Mouse (Mus musculus): ENCODE results near the gene Olfr596. TPM values are rescaled to one million over a fixed set of nuclear protein-coding genes. Genes with fewer than 3 reads are reported as not detected.
"Not testable (repeated sequence)": the region's sequence is repeated elsewhere in the genome, so short reads cannot be mapped to it uniquely, and the experiment has no call there.

Olfr596 gene
- not detected in 2 replicates for polyA plus RNA-seq (2014; fragmentation: Nextera tagmentation; extraction: Ambion mirVana)

DNA sequence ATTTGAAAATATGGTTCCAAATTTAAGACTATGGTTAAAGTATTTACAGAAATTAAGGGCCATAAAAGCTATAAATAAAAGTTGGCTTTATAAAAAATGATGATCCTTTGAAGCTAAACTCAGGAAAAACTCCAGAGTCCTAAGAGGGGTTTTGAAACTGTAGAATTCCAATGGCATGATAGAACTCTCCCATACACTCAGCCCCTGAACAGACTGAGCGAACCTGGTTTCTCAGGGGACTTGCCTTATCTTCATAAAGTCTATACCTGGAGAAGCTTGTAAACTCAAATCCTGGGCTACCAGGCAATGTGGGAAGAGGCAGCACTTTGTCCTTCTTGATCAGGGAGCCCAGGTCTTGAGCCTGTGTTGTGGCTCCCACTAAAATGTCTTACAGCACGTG is at the start of gene Olfr596:
TSS of gene Olfr596 (plus strand) at position 301 of the 400 bp plus-strand sequence.
- not testable (repeated sequence) for H3K9ac ChIP-seq (replicated peaks; ENCODE audit: low read depth, low read length)
- 85% methylated on average over 2 of the region's 2 CpGs for WGBS

DNA sequence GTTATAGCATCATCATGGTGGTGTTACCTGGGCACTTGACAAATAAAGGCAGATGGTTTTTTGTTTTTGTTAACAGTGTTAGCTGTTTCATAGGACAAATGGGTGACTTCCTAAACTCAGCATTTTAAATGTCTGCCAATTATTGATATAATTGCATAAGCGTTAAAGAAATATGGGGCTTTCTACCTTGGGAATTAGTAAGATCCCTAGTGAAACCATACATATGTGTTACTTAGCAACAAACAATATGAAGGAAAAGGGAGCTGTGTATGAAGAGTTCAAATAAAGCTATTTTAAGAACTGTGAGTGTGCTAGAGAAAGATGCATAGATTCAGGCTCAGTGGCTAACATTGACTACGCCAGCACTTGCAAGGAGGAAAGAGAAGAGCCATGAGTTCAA is 10.6 kb downstream of the Olfr596 start, which contains the start of gene Olfr597:
TSS of gene Olfr597 (plus strand) at position 301 of the 400 bp plus-strand sequence.
- not testable (repeated sequence) for H3K27ac ChIP-seq (ENCODE audit: low read length); H3K9me3 ChIP-seq (ENCODE audit: control insufficient read depth, low read depth, low read length); H3K4me1 ChIP-seq (ENCODE audit: control insufficient read depth, insufficient read depth, low read length); H3K4me3 ChIP-seq (ENCODE audit: low read depth, low read length); H3K36me3 ChIP-seq (ENCODE audit: control insufficient read depth, insufficient read depth, low read length); H3K27me3 ChIP-seq (ENCODE audit: control insufficient read depth, insufficient read depth, low read length); H3K4me2 ChIP-seq (replicated peaks; ENCODE audit: low read depth, low read length); ATAC-seq (ENCODE audit: insufficient number of reproducible peaks, insufficient read depth, low FRiP score, low read depth); H3K9ac ChIP-seq (replicated peaks; ENCODE audit: low read depth, low read length)
- WGBS, result 87% methylated on average over 2 of the region's 2 CpGs

More for the DNA sequence above, at the start of gene Olfr596:
- not testable (repeated sequence) for H3K4me3 ChIP-seq (ENCODE audit: low read depth, low read length); H3K4me2 ChIP-seq (replicated peaks; ENCODE audit: low read depth, low read length); H3K9me3 ChIP-seq (ENCODE audit: control insufficient read depth, low read depth, low read length); H3K27ac ChIP-seq (ENCODE audit: low read length); ATAC-seq (ENCODE audit: insufficient number of reproducible peaks, insufficient read depth, low FRiP score, low read depth); H3K36me3 ChIP-seq (ENCODE audit: control insufficient read depth, insufficient read depth, low read length); H3K4me1 ChIP-seq (ENCODE audit: control insufficient read depth, insufficient read depth, low read length); H3K27me3 ChIP-seq (ENCODE audit: control insufficient read depth, insufficient read depth, low read length)

GRCm38 (mm10) chr7:103323268-103323667 is 17.8 kb downstream of the Olfr596 start, which contains the start of gene Olfr598:
Gene Olfr598 (plus strand): TSS chr7:103323568.
- no peak for ATAC-seq (ENCODE audit: insufficient number of reproducible peaks, insufficient read depth, low FRiP score, low read depth)
- H3K36me3 ChIP-seq (ENCODE audit: control insufficient read depth, insufficient read depth, low read length), result no peaks in the 10 kb centered on the region
- no peaks in the 10 kb centered on the region for H3K4me1 ChIP-seq (ENCODE audit: control insufficient read depth, insufficient read depth, low read length)
- no peaks in the 10 kb centered on the region for H3K27me3 ChIP-seq (ENCODE audit: control insufficient read depth, insufficient read depth, low read length)
- no peak within 1 kb of the TSS for H3K4me3 ChIP-seq (ENCODE audit: low read depth, low read length)
- no peak within 1 kb of the TSS for H3K9ac ChIP-seq (replicated peaks; ENCODE audit: low read depth, low read length)
- H3K27ac ChIP-seq (ENCODE audit: low read length), result no peak within 1 kb of the TSS
- H3K9me3 ChIP-seq (ENCODE audit: control insufficient read depth, low read depth, low read length), result no peaks in the 10 kb centered on the region
- no peak within 1 kb of the TSS for H3K4me2 ChIP-seq (replicated peaks; ENCODE audit: low read depth, low read length)

GRCm38 (mm10) chr7:103335617-103336016 is 30.2 kb downstream of the Olfr596 start, which contains the start of gene Olfr599:
Gene Olfr599 (plus strand): TSS chr7:103335917.
- Histone ChIP-seq H3K9ac (replicated peaks; ENCODE audit: low read depth, low read length) (no peak within 1 kb of the TSS), H3K4me1 (ENCODE audit: control insufficient read depth, insufficient read depth, low read length) (no peaks in the 10 kb centered on the region), H3K27ac (ENCODE audit: low read length) (no peak within 1 kb of the TSS), H3K27me3 (ENCODE audit: control insufficient read depth, insufficient read depth, low read length) (no peaks in the 10 kb centered on the region), H3K9me3 (ENCODE audit: control insufficient read depth, low read depth, low read length) (no peaks in the 10 kb centered on the region), H3K36me3 (ENCODE audit: control insufficient read depth, insufficient read depth, low read length) (no peaks in the 10 kb centered on the region), H3K4me2 (replicated peaks; ENCODE audit: low read depth, low read length) (no peak within 1 kb of the TSS), H3K4me3 (ENCODE audit: low read depth, low read length) (no peak within 1 kb of the TSS)
- WGBS, result 91% methylated on average over 1 of the region's 1 CpGs
- no peak for ATAC-seq (ENCODE audit: insufficient number of reproducible peaks, insufficient read depth, low FRiP score, low read depth)

- Histone ChIP-seq H3K36me3 (ENCODE audit: control insufficient read depth, insufficient read depth, low read length) (no peaks in the 10 kb centered on the region), H3K4me1 (ENCODE audit: control insufficient read depth, insufficient read depth, low read length) (no peaks in the 10 kb centered on the region), H3K27me3 (ENCODE audit: control insufficient read depth, insufficient read depth, low read length) (no peaks in the 10 kb centered on the region), H3K4me2 (replicated peaks; ENCODE audit: low read depth, low read length) (no peak within 1 kb of the TSS), H3K4me3 (ENCODE audit: low read depth, low read length) (no peak within 1 kb of the TSS), H3K9me3 (ENCODE audit: control insufficient read depth, low read depth, low read length) (no peaks in the 10 kb centered on the region), H3K9ac (replicated peaks; ENCODE audit: low read depth, low read length) (no peak within 1 kb of the TSS), H3K27ac (ENCODE audit: low read length) (no peak within 1 kb of the TSS)
- no peak for ATAC-seq (ENCODE audit: insufficient number of reproducible peaks, insufficient read depth, low FRiP score, low read depth)
These were observed 44.1 kb downstream of the Olfr596 start, which contains the start of gene Olfr600 for GRCm38 (mm10) chr7:103349569-103349968. Gene Olfr600 (minus strand): TSS chr7:103349669.

Small RNA genes within 50 kb of the gene (microRNA-seq; reads per million reads assigned to microRNA genes)
- not detected for gene Gm23550
- not detected for gene Gm25171

Other genes starting within 250 kb of the Olfr596 start
- gene Olfr584, start 223.8 kb upstream of the Olfr596 start, polyA plus RNA-seq (2014; fragmentation: Nextera tagmentation; extraction: Ambion mirVana), result not detected in 2 replicates
- gene Olfr585, start 207.9 kb upstream of the Olfr596 start, polyA plus RNA-seq (2014; fragmentation: Nextera tagmentation; extraction: Ambion mirVana), result not detected in 2 replicates
- gene Olfr586, start 180.0 kb upstream of the Olfr596 start, polyA plus RNA-seq (2014; fragmentation: Nextera tagmentation; extraction: Ambion mirVana), result not detected in 2 replicates
- gene Olfr588-ps1, start 164.8 kb upstream of the Olfr596 start, polyA plus RNA-seq (2014; fragmentation: Nextera tagmentation; extraction: Ambion mirVana), result not detected in 2 replicates
- gene Olfr589, start 149.3 kb upstream of the Olfr596 start, polyA plus RNA-seq (2014; fragmentation: Nextera tagmentation; extraction: Ambion mirVana), result not detected in 2 replicates
- gene Olfr591, start 127.3 kb upstream of the Olfr596 start, polyA plus RNA-seq (2014; fragmentation: Nextera tagmentation; extraction: Ambion mirVana), result not detected in 2 replicates
- not detected in 2 replicates for gene Olfr592, start 120.8 kb upstream of the Olfr596 start, polyA plus RNA-seq (2014; fragmentation: Nextera tagmentation; extraction: Ambion mirVana)
- not detected in 2 replicates for gene Olfr593, start 93.8 kb upstream of the Olfr596 start, polyA plus RNA-seq (2014; fragmentation: Nextera tagmentation; extraction: Ambion mirVana)
- gene Olfr594, start 88.7 kb upstream of the Olfr596 start, polyA plus RNA-seq (2014; fragmentation: Nextera tagmentation; extraction: Ambion mirVana), result not detected in 2 replicates
- not detected in 2 replicates for gene Usp17ld, start 53.1 kb upstream of the Olfr596 start, polyA plus RNA-seq (2014; fragmentation: Nextera tagmentation; extraction: Ambion mirVana)
- gene Olfr597, start 10.7 kb downstream of the Olfr596 start, polyA plus RNA-seq (2014; fragmentation: Nextera tagmentation; extraction: Ambion mirVana), result not detected in 2 replicates
- gene Olfr598, start 17.9 kb downstream of the Olfr596 start, polyA plus RNA-seq (2014; fragmentation: Nextera tagmentation; extraction: Ambion mirVana), result not detected in 2 replicates
- gene Olfr599, start 30.3 kb downstream of the Olfr596 start, polyA plus RNA-seq (2014; fragmentation: Nextera tagmentation; extraction: Ambion mirVana), result not detected in 2 replicates
- gene Olfr600, start 44.0 kb downstream of the Olfr596 start, polyA plus RNA-seq (2014; fragmentation: Nextera tagmentation; extraction: Ambion mirVana), result not detected in 2 replicates
- not detected in 2 replicates for gene Olfr601, start 57.0 kb downstream of the Olfr596 start, polyA plus RNA-seq (2014; fragmentation: Nextera tagmentation; extraction: Ambion mirVana)
- gene Olfr603, start 80.5 kb downstream of the Olfr596 start, polyA plus RNA-seq (2014; fragmentation: Nextera tagmentation; extraction: Ambion mirVana), result not detected in 2 replicates
- gene Usp17lc, start 109.4 kb downstream of the Olfr596 start, polyA plus RNA-seq (2014; fragmentation: Nextera tagmentation; extraction: Ambion mirVana), result not detected in 2 replicates
- gene Olfr605, start 139.8 kb downstream of the Olfr596 start, polyA plus RNA-seq (2014; fragmentation: Nextera tagmentation; extraction: Ambion mirVana), result not detected in 2 replicates
- gene Olfr606, start 143.4 kb downstream of the Olfr596 start, polyA plus RNA-seq (2014; fragmentation: Nextera tagmentation; extraction: Ambion mirVana), result not detected in 2 replicates
- gene Olfr607, start 158.5 kb downstream of the Olfr596 start, polyA plus RNA-seq (2014; fragmentation: Nextera tagmentation; extraction: Ambion mirVana), result not detected in 2 replicates
- gene Olfr608, start 164.2 kb downstream of the Olfr596 start, polyA plus RNA-seq (2014; fragmentation: Nextera tagmentation; extraction: Ambion mirVana), result not detected in 2 replicates
- gene Olfr609, start 192.4 kb downstream of the Olfr596 start, polyA plus RNA-seq (2014; fragmentation: Nextera tagmentation; extraction: Ambion mirVana), result not detected in 2 replicates
- not detected in 2 replicates for gene Olfr610, start 206.5 kb downstream of the Olfr596 start, polyA plus RNA-seq (2014; fragmentation: Nextera tagmentation; extraction: Ambion mirVana)
- not detected in 2 replicates for gene Olfr611, start 215.2 kb downstream of the Olfr596 start, polyA plus RNA-seq (2014; fragmentation: Nextera tagmentation; extraction: Ambion mirVana)
- not detected in 2 replicates for gene Olfr612, start 237.1 kb downstream of the Olfr596 start, polyA plus RNA-seq (2014; fragmentation: Nextera tagmentation; extraction: Ambion mirVana)
- gene Olfr613, start 242.4 kb downstream of the Olfr596 start, polyA plus RNA-seq (2014; fragmentation: Nextera tagmentation; extraction: Ambion mirVana), result not detected in 2 replicates